Mouse (Mus musculus) lung, adult 2 months (tissue): ENCODE results near the gene Sdhb. TPM values are rescaled to one million over a fixed set of nuclear protein-coding genes. Genes with fewer than 3 reads are reported as not detected.

Source experiments
- DNase-seq: peaks from one replicate; pipeline ENCODE4 v3.0.0; 2022
- H3K4me1 ChIP-seq: fragments of 200-500 bp; 2 replicates; pipeline ENCODE4 v1.6.1; 2011; ENCODE audit warnings: low read length; ENCODE audit not compliant: control insufficient read depth, insufficient read depth
- H3K4me3 ChIP-seq: fragments of 200-500 bp; replicated peaks from 2 replicates; pipeline ENCODE3; 2011; ENCODE audit warnings: low read depth, mild to moderate bottlenecking, control low read depth, low read length; ENCODE audit errors: extremely low read depth
- CTCF ChIP-seq: fragments of 200-500 bp; IDR thresholded peaks from 2 replicates; pipeline ENCODE4 v1.5.1; 2011; ENCODE audit warnings: mild to moderate bottlenecking, low read length, control low read depth; ENCODE audit not compliant: insufficient read depth
- POLR2A ChIP-seq: fragments of 200-500 bp; IDR thresholded peaks from 2 replicates; pipeline ENCODE4 v1.6.1; 2011; ENCODE audit warnings: low read depth, mild to moderate bottlenecking, control low read depth, low read length, borderline replicate concordance; ENCODE audit errors: extremely low read depth
- WGBS: fragments of 180-500 bp; shearing (Covaris S2); methylation state at CpG from one replicate; pipeline ENCODE4 v1.1.7; 2018; 5-methylcytosine and 5-hydroxymethylcytosine counted together
- polyA plus RNA-seq: library from polyadenylated mRNA; depleted of rRNA; stranded (reverse); fragments of >200 nt; gene quantifications from 2 replicates; pipeline ENCODE4 v1.2.3, GENCODE M21; 2012

Sdhb gene
- polyA plus RNA-seq, 1 experiment: 143 TPM

DNA sequence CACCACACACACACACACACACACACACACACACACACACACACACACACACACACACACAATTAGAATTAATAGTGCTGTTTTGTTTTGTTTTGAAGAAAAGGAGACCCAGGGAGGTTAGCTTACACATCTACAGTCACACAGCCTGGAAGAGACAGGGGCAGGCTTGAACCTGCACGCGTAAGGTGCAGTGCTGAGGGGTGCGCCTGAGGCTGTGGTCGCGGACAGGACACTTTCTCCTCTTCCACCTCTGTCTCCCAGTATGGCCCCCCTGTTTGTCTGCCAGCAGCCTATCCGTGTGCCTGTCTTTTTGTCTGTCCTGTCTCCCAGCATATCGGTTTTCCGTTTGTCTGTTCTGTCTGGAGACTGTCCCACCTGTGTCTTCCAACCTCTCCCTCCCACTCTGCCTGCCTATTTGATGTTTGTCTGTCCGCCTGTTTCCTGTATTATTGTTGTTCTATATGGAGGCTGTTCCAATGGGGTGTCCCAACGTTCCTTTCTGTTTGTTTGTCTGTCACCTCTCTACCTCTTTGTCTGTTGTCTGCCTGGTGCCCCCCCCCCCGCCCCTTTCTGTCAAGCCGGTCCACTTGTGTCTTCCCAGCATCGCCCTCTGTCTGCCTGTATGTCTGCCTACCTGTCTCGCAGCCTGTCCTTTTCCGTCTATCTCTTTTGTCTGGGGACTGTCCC, 25.2 kb downstream of the Sdhb start:
- H3K4me3 ChIP-seq: peak overlapping the region; percentile 56
- no peak for TF ChIP-seq POLR2A
- no peak for TF ChIP-seq CTCF
- peaks cover 17% of the 10 kb centered on the region for H3K4me1 ChIP-seq
- 30% methylated on average over 15 of the region's 15 CpGs for WGBS
- DNase-seq: no peak

DNA sequence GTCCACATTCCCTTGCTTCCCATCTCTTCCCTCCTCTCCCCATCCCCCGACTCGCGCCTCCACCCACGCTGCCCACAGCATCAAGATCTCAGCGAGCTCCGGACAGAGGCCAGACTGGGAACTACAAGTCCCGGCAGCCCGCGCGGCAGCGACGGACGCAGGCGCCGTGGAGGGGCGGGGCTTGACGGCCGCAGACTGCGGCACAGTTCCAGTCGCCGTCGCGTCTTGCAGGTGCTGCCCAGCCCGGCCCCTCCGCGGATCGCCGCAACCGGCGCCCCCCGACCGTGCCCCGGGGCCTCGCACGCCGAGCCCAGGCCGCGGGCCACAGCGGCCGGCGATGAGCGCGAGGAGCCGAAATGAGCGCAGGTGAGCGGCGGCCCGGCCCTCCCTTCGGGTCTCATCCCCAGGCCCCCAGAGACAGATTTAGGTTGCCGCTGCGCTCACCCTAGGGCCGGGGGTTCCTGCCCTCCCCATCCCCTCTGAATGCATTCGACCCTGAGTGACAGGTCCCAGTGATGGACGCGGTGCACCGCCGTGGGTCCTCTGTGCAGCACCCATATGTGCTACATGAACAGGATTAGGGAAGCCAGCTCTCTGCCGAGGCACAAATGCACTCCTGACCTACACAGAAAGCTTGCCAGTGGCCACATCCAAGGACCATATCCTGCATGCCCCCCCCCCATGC, 25.9 kb downstream of the Sdhb start, which contains the start of gene Atp13a2:
Gene Atp13a2 (plus strand): TSS at position 163 of the 685 bp plus-strand sequence.
- DNase-seq: peak; percentile 90
- Histone ChIP-seq H3K4me3 (peak within 1 kb of the TSS; percentile 74), H3K4me1 (peaks cover 17% of the 10 kb centered on the region)
- 1% methylated on average over 58 of the region's 58 CpGs for WGBS
- TF ChIP-seq POLR2A: peak; percentile 54; the same call in 1 of the 2 replicates
- no peak for TF ChIP-seq CTCF

DNA sequence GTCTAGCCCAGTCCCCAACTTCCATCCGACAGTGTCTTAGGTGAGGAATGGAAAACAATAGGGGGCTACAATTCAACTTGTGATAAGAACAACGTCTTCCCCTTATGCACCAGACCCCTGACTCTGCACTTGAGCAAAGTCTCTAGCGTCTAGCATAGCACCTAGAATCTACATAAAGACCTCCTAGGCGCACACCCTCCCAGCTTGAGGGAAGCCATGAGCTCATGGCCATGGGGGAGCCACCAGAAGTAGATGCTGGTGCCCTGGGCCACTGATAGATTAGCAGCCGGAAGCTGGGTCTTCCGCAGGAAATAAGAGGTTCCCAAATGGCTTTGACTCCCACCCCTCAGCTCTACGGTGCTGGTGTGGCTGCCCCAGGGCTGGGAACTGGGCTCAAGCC, 26.5 kb downstream of the Sdhb start:
- 10% methylated on average over 7 of the region's 7 CpGs for WGBS
- no peak for DNase-seq
- TF ChIP-seq CTCF (no peak), POLR2A (no peak)
- Histone ChIP-seq H3K4me3 (peak overlapping the region; percentile 74), H3K4me1 (peaks cover 17% of the 10 kb centered on the region)

DNA sequence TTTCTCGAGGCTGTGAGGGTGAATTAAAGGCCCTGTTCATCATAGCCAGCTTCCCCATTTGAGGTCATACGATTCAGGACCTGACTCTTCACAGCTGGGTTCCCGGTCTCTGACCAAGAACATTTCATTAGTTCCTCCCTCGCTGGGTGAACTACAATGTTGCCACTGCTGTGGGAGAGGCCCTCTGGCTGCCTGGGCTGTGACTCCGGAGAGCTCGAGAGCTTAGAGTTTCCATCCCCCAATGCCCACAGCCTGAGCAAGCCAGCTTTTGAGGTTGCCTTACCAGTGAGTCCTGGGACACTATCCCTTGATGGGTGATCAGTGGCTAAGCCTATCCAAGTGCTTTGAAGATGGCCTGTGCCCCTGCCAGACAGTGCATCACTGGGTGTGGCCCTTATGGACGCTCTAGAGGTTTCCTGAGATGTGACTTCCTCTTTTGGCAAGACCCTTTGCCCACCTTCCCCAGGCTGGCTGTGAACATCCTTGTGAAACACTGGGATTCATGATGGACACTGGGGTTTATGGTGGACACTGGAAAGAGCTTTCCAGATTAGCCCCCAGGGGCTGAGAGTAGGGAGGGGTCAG, 27.8 kb downstream of the Sdhb start:
- H3K4me3 ChIP-seq: peak overlapping the region; percentile 16
- WGBS: 50% methylated on average over 7 of the region's 7 CpGs
- H3K4me1 ChIP-seq: peaks cover 17% of the 10 kb centered on the region
- DNase-seq: no peak
- TF ChIP-seq POLR2A (0 out of 2 replicates have a peak, but pooled peaks have one; percentile 29), CTCF (no peak)

DNA sequence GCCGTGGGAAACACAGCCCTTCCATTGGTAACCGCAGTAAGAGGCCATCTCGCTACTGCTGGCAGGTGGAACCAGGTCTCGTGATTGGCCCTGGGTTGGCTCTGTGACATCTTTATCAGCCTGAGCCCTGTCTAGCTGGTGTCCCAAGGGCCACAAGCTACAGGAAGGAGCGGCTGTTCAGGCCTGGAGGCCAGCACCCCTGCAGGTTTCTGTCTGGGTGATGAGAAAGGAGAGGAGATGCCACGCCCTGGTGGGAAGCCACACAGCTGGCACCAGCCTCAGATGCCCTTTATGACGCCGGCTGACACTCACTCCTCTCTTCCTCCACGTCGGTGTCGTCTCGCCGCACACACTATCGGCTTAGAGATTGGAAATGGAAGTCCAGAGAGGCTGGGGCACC, 28.4 kb downstream of the Sdhb start:
- no peak for TF ChIP-seq POLR2A
- no peak for TF ChIP-seq CTCF
- no peak for DNase-seq
- H3K4me3 ChIP-seq: no peak overlapping the region
- H3K4me1 ChIP-seq: peaks cover 17% of the 10 kb centered on the region
- WGBS: 70% methylated on average over 14 of the region's 14 CpGs

DNA sequence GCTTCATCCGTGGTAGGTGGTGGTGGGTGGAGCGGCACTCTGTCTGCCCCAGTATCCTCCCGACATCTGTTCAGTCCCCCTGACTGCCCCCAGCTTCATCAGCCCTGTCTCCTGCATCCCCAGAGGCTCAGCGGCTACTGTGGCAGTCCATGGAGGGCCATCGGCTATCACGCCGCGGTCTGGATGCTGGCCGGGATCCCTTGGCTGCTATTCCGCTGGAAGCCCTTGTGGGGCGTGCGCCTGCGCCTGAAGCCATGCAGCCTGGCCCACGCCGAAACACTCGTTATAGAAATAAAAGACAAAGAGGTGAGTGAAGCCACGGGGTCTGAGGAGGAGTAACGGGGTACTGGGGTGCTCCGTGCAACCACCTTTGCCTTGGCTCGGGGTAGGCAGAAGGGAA, 31.2 kb downstream of the Sdhb start:
- no peak for TF ChIP-seq POLR2A
- TF ChIP-seq CTCF: no peak
- no peak for DNase-seq
- 89% methylated on average over 20 of the region's 20 CpGs for WGBS
- H3K4me1 ChIP-seq: peaks cover 17% of the 10 kb centered on the region
- no peak overlapping the region for H3K4me3 ChIP-seq

DNA sequence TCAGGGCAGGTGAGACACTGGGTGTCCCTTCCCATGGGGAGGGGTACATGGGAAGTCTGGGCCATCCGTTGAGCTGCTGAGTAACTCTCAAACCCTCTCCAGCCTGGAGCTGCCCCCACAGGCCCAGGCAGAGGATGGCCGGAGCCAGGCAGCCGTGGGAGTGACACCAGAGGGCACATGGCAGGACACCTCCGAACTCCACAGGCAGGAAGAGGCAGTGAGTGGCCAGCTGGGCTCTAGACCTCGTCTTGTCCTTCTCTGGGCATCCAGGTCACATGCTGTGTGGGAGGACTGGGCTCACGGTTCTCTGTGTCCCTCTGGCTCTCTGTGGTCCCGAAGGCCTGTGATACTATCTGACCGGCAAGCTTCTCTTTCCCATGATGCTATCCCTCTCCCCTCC, 32.8 kb downstream of the Sdhb start:
- Histone ChIP-seq H3K4me1 (peaks cover 8% of the 10 kb centered on the region), H3K4me3 (no peak overlapping the region)
- no peak for DNase-seq
- WGBS: 83% methylated on average over 8 of the region's 8 CpGs
- TF ChIP-seq POLR2A (no peak), CTCF (no peak)

DNA sequence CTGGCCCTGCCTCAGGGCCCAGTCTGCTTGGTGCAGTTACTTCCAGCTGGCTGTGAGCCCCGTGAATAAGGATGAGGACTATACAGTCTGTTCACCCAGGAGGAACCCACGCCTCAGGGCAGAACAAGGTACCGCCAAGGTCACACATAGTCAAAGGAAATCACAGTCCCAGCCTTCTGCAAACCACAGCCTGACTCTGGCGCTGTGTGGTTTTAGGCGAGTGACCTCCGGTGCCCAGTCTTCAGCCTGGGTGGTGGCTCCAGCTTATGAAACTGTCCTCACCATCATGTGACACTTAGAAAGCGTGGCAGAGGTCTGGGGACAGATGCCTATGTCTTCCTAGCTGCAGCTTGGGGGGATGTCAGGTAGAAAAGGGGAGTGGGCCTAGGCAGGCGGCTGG, 34.8 kb downstream of the Sdhb start:
- 84% methylated on average over 8 of the region's 8 CpGs for WGBS
- TF ChIP-seq POLR2A (no peak), CTCF (no peak)
- no peaks in the 10 kb centered on the region for H3K4me1 ChIP-seq
- DNase-seq: no peak
- H3K4me3 ChIP-seq: no peak overlapping the region

DNA sequence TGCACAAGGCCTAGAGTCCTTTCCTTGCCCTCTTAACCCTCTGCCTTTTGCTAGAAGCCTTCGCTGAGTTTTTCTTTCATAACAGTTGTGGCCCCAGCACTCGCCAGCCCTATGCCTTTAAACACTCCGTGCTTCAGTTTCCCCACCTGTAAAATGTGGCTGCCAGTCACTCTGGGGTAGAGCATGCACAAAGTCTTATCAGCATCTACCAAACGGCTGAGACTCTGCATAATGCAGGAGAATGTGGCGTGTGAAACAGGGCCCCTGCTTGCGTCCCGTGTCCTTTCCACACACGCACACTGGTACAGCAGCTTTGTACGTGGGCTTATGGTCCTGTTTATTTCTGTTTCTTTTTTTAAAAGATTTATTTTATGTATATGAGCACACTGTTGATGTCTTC, 35.8 kb downstream of the Sdhb start:
- TF ChIP-seq POLR2A: no peak
- TF ChIP-seq CTCF: no peak
- Histone ChIP-seq H3K4me1 (no peaks in the 10 kb centered on the region), H3K4me3 (no peak overlapping the region)
- 94% methylated on average over 9 of the region's 9 CpGs for WGBS
- DNase-seq: no peak
